Mouse (Mus musculus): ENCODE results near the gene Usp6nl. TPM values are rescaled to one million over a fixed set of nuclear protein-coding genes. Genes with fewer than 3 reads are reported as not detected.

Gene Usp6nl
- polyA plus RNA-seq, 1 experiment = 6.9 TPM

- Histone ChIP-seq H3K36me3 (ENCODE audit: control insufficient read depth, insufficient read depth, low read length) (no peaks in the 10 kb centered on the region), H3K27ac (ENCODE audit: control insufficient read depth, insufficient read depth, low read depth, low read length) (no peak overlapping the region), H3K27me3 (ENCODE audit: control insufficient read depth, insufficient read depth, low read length) (no peaks in the 10 kb centered on the region), H3K4me1 (ENCODE audit: control insufficient read depth, insufficient read depth, low read length) (no peaks in the 10 kb centered on the region), H3K4me3 (ENCODE audit: control insufficient read depth, low read depth, low read length) (no peak overlapping the region)
- TF ChIP-seq POLR2A (IDR thresholded peaks at IDR 0.05; ENCODE audit: control insufficient read depth, low read depth, low read length) = no peak
- no peak for TF ChIP-seq CTCF (IDR thresholded peaks at IDR 0.05; ENCODE audit: control insufficient read depth, insufficient read depth, insufficient replicate concordance, low read depth, low read length)
Observed at GRCm38 (mm10) chr2:6293825-6294444, 28.5 kb upstream of the Usp6nl start.

GRCm38 (mm10) chr2:6294993-6295628, 27.4 kb upstream of the Usp6nl start:
- Histone ChIP-seq H3K27ac (ENCODE audit: control insufficient read depth, insufficient read depth, low read depth, low read length) (no peak overlapping the region), H3K4me3 (ENCODE audit: control insufficient read depth, low read depth, low read length) (no peak overlapping the region), H3K4me1 (ENCODE audit: control insufficient read depth, insufficient read depth, low read length) (no peaks in the 10 kb centered on the region), H3K36me3 (ENCODE audit: control insufficient read depth, insufficient read depth, low read length) (no peaks in the 10 kb centered on the region), H3K27me3 (ENCODE audit: control insufficient read depth, insufficient read depth, low read length) (no peaks in the 10 kb centered on the region)
- no peak for TF ChIP-seq POLR2A (IDR thresholded peaks at IDR 0.05; ENCODE audit: control insufficient read depth, low read depth, low read length)
- no peak for TF ChIP-seq CTCF (IDR thresholded peaks at IDR 0.05; ENCODE audit: control insufficient read depth, insufficient read depth, insufficient replicate concordance, low read depth, low read length)

- TF ChIP-seq CTCF (IDR thresholded peaks at IDR 0.05; ENCODE audit: control insufficient read depth, insufficient read depth, insufficient replicate concordance, low read depth, low read length) (no peak), POLR2A (IDR thresholded peaks at IDR 0.05; ENCODE audit: control insufficient read depth, low read depth, low read length) (no peak)
- Histone ChIP-seq H3K4me1 (ENCODE audit: control insufficient read depth, insufficient read depth, low read length) (no peaks in the 10 kb centered on the region), H3K4me3 (ENCODE audit: control insufficient read depth, low read depth, low read length) (no peak overlapping the region)
Observed at GRCm38 (mm10) chr2:6304768-6305167, 17.7 kb upstream of the Usp6nl start.

GRCm38 (mm10) chr2:6306861-6307260, 15.6 kb upstream of the Usp6nl start:
- TF ChIP-seq CTCF (IDR thresholded peaks at IDR 0.05; ENCODE audit: control insufficient read depth, insufficient read depth, insufficient replicate concordance, low read depth, low read length) (no peak), POLR2A (IDR thresholded peaks at IDR 0.05; ENCODE audit: control insufficient read depth, low read depth, low read length) (no peak)
- H3K4me3 ChIP-seq (ENCODE audit: control insufficient read depth, low read depth, low read length) = no peak overlapping the region
- H3K27me3 ChIP-seq (ENCODE audit: control insufficient read depth, insufficient read depth, low read length) = no peaks in the 10 kb centered on the region
- no peak overlapping the region for H3K27ac ChIP-seq (ENCODE audit: control insufficient read depth, insufficient read depth, low read depth, low read length)
- H3K4me1 ChIP-seq (ENCODE audit: control insufficient read depth, insufficient read depth, low read length) = no peaks in the 10 kb centered on the region
- H3K36me3 ChIP-seq (ENCODE audit: control insufficient read depth, insufficient read depth, low read length) = no peaks in the 10 kb centered on the region

More at GRCm38 (mm10) chr2:6304768-6305167, 17.7 kb upstream of the Usp6nl start:
- H3K27ac ChIP-seq (ENCODE audit: control insufficient read depth, insufficient read depth, low read depth, low read length) = no peak overlapping the region
- no peaks in the 10 kb centered on the region for H3K27me3 ChIP-seq (ENCODE audit: control insufficient read depth, insufficient read depth, low read length)
- no peaks in the 10 kb centered on the region for H3K36me3 ChIP-seq (ENCODE audit: control insufficient read depth, insufficient read depth, low read length)

- no peaks in the 10 kb centered on the region for H3K27me3 ChIP-seq (ENCODE audit: control insufficient read depth, insufficient read depth, low read length)
- H3K27ac ChIP-seq (ENCODE audit: control insufficient read depth, insufficient read depth, low read depth, low read length) = no peak overlapping the region
- no peaks in the 10 kb centered on the region for H3K4me1 ChIP-seq (ENCODE audit: control insufficient read depth, insufficient read depth, low read length)
- H3K36me3 ChIP-seq (ENCODE audit: control insufficient read depth, insufficient read depth, low read length) = no peaks in the 10 kb centered on the region
- TF ChIP-seq CTCF (IDR thresholded peaks at IDR 0.05; ENCODE audit: control insufficient read depth, insufficient read depth, insufficient replicate concordance, low read depth, low read length) (no peak), POLR2A (IDR thresholded peaks at IDR 0.05; ENCODE audit: control insufficient read depth, low read depth, low read length) (no peak)
- H3K4me3 ChIP-seq (ENCODE audit: control insufficient read depth, low read depth, low read length) = no peak overlapping the region
Observed at GRCm38 (mm10) chr2:6309373-6309821, 13.1 kb upstream of the Usp6nl start.

GRCm38 (mm10) chr2:6312764-6313163, 9.7 kb upstream of the Usp6nl start:
- TF ChIP-seq POLR2A (IDR thresholded peaks at IDR 0.05; ENCODE audit: control insufficient read depth, low read depth, low read length) (no peak), CTCF (IDR thresholded peaks at IDR 0.05; ENCODE audit: control insufficient read depth, insufficient read depth, insufficient replicate concordance, low read depth, low read length) (no peak)
- Histone ChIP-seq H3K36me3 (ENCODE audit: control insufficient read depth, insufficient read depth, low read length) (no peaks in the 10 kb centered on the region), H3K27ac (ENCODE audit: control insufficient read depth, insufficient read depth, low read depth, low read length) (no peak overlapping the region), H3K27me3 (ENCODE audit: control insufficient read depth, insufficient read depth, low read length) (no peaks in the 10 kb centered on the region), H3K4me3 (ENCODE audit: control insufficient read depth, low read depth, low read length) (no peak overlapping the region), H3K4me1 (ENCODE audit: control insufficient read depth, insufficient read depth, low read length) (no peaks in the 10 kb centered on the region)

- no peak for TF ChIP-seq CTCF (IDR thresholded peaks at IDR 0.05; ENCODE audit: control insufficient read depth, insufficient read depth, insufficient replicate concordance, low read depth, low read length)
- no peak for TF ChIP-seq POLR2A (IDR thresholded peaks at IDR 0.05; ENCODE audit: control insufficient read depth, low read depth, low read length)
- no peaks in the 10 kb centered on the region for H3K36me3 ChIP-seq (ENCODE audit: control insufficient read depth, insufficient read depth, low read length)
- no peaks in the 10 kb centered on the region for H3K4me1 ChIP-seq (ENCODE audit: control insufficient read depth, insufficient read depth, low read length)
- no peak overlapping the region for H3K4me3 ChIP-seq (ENCODE audit: control insufficient read depth, low read depth, low read length)
- no peak overlapping the region for H3K27ac ChIP-seq (ENCODE audit: control insufficient read depth, insufficient read depth, low read depth, low read length)
- H3K27me3 ChIP-seq (ENCODE audit: control insufficient read depth, insufficient read depth, low read length) = no peaks in the 10 kb centered on the region
Observed at GRCm38 (mm10) chr2:6313733-6314132, 8.7 kb upstream of the Usp6nl start.

Measured in testis, adult 2 months (tissue).